Mouse (Mus musculus): ENCODE results near the gene Tpsg1. TPM values are rescaled to one million over a fixed set of nuclear protein-coding genes. Genes with fewer than 3 reads are reported as not detected.

Gene Tpsg1
- polyA plus RNA-seq (2015; fragmentation: Nextera tagmentation; extraction: Ambion mirVana) = 11.0 and 13.3 TPM in 2 replicates

- WGBS = 78% methylated on average over 3 of the region's 3 CpGs
- H3K9me3 ChIP-seq (ENCODE audit: control insufficient read depth) = no peaks in the 10 kb centered on the region
- TF ChIP-seq CTCF (IDR thresholded peaks at IDR 0.05; ENCODE audit: low read depth) = no peak
- no peak within 1 kb of the TSS for H3K9ac ChIP-seq (ENCODE audit: low read depth, low read length)
- no peaks in the 10 kb centered on the region for H3K36me3 ChIP-seq (ENCODE audit: control insufficient read depth, insufficient read depth)
- H3K4me3 ChIP-seq (ENCODE audit: low read depth, low read length) = no peak within 1 kb of the TSS
- no peaks in the 10 kb centered on the region for H3K4me1 ChIP-seq (replicated peaks; ENCODE audit: control insufficient read depth, insufficient read depth, low read length)
- ATAC-seq = no peak
- H3K27ac ChIP-seq (ENCODE audit: low read depth, low read length) = no peak within 1 kb of the TSS; the same call in 1 of the 2 replicates
- no peaks in the 10 kb centered on the region for H3K27me3 ChIP-seq (replicated peaks; ENCODE audit: control insufficient read depth, insufficient read depth, low read length)
- no peak within 1 kb of the TSS for H3K4me2 ChIP-seq (replicated peaks; ENCODE audit: low read depth)
Observed at GRCm38 (mm10) chr17:25368973-25369372, at the start of gene Tpsg1. TSS of gene Tpsg1 (plus strand) at chr17:25369273.

- no peak for TF ChIP-seq CTCF (IDR thresholded peaks at IDR 0.05; ENCODE audit: low read depth)
- no peak overlapping the region for H3K4me3 ChIP-seq (ENCODE audit: low read depth, low read length)
- H3K27me3 ChIP-seq (replicated peaks; ENCODE audit: control insufficient read depth, insufficient read depth, low read length) = no peaks in the 10 kb centered on the region
- no peaks in the 10 kb centered on the region for H3K9me3 ChIP-seq (ENCODE audit: control insufficient read depth)
- no peak overlapping the region for H3K4me2 ChIP-seq (replicated peaks; ENCODE audit: low read depth)
- H3K9ac ChIP-seq (ENCODE audit: low read depth, low read length) = no peak overlapping the region
- no peak for ATAC-seq
- no peak overlapping the region for H3K27ac ChIP-seq (ENCODE audit: low read depth, low read length)
- no peaks in the 10 kb centered on the region for H3K36me3 ChIP-seq (ENCODE audit: control insufficient read depth, insufficient read depth)
- H3K4me1 ChIP-seq (replicated peaks; ENCODE audit: control insufficient read depth, insufficient read depth, low read length) = no peaks in the 10 kb centered on the region
- WGBS = 91% methylated on average over 8 of the region's 8 CpGs
Observed at GRCm38 (mm10) chr17:25320819-25321218, 48.3 kb upstream of the Tpsg1 start.

- Histone ChIP-seq H3K4me2 (replicated peaks; ENCODE audit: low read depth) (no peak overlapping the region), H3K9ac (ENCODE audit: low read depth, low read length) (no peak overlapping the region), H3K27me3 (replicated peaks; ENCODE audit: control insufficient read depth, insufficient read depth, low read length) (no peaks in the 10 kb centered on the region), H3K9me3 (ENCODE audit: control insufficient read depth) (no peaks in the 10 kb centered on the region), H3K36me3 (ENCODE audit: control insufficient read depth, insufficient read depth) (no peaks in the 10 kb centered on the region), H3K4me1 (replicated peaks; ENCODE audit: control insufficient read depth, insufficient read depth, low read length) (no peaks in the 10 kb centered on the region), H3K27ac (ENCODE audit: low read depth, low read length) (no peak overlapping the region), H3K4me3 (ENCODE audit: low read depth, low read length) (no peak overlapping the region)
- 5% methylated on average over 2 of the region's 2 CpGs for WGBS
- no peak for ATAC-seq
- no peak for TF ChIP-seq CTCF (IDR thresholded peaks at IDR 0.05; ENCODE audit: low read depth)
Observed at GRCm38 (mm10) chr17:25322930-25323329, 46.1 kb upstream of the Tpsg1 start.

GRCm38 (mm10) chr17:25332321-25332720 is 36.8 kb upstream of the Tpsg1 start:
- Histone ChIP-seq H3K36me3 (ENCODE audit: control insufficient read depth, insufficient read depth) (no peaks in the 10 kb centered on the region), H3K4me2 (replicated peaks; ENCODE audit: low read depth) (no peak overlapping the region), H3K4me1 (replicated peaks; ENCODE audit: control insufficient read depth, insufficient read depth, low read length) (no peaks in the 10 kb centered on the region), H3K9ac (ENCODE audit: low read depth, low read length) (no peak overlapping the region), H3K27ac (ENCODE audit: low read depth, low read length) (no peak overlapping the region), H3K4me3 (ENCODE audit: low read depth, low read length) (no peak overlapping the region), H3K27me3 (replicated peaks; ENCODE audit: control insufficient read depth, insufficient read depth, low read length) (0 out of 2 replicates have a peak, but pooled peaks cover 4% of the 10 kb centered on the region), H3K9me3 (ENCODE audit: control insufficient read depth) (no peaks in the 10 kb centered on the region)
- no peak for ATAC-seq
- TF ChIP-seq CTCF (IDR thresholded peaks at IDR 0.05; ENCODE audit: low read depth) = no peak
- WGBS = 69% methylated on average over 9 of the region's 9 CpGs

- no peaks in the 10 kb centered on the region for H3K4me1 ChIP-seq (replicated peaks; ENCODE audit: control insufficient read depth, insufficient read depth, low read length)
- no peak overlapping the region for H3K27ac ChIP-seq (ENCODE audit: low read depth, low read length)
- ATAC-seq = no peak
- TF ChIP-seq CTCF (IDR thresholded peaks at IDR 0.05; ENCODE audit: low read depth) = peak; percentile 96
- WGBS = 2% methylated on average over 8 of the region's 8 CpGs
- no peak overlapping the region for H3K4me2 ChIP-seq (replicated peaks; ENCODE audit: low read depth)
- H3K9me3 ChIP-seq (ENCODE audit: control insufficient read depth) = no peaks in the 10 kb centered on the region
- H3K4me3 ChIP-seq (ENCODE audit: low read depth, low read length) = no peak overlapping the region
- 0 out of 2 replicates have a peak, but pooled peaks cover 4% of the 10 kb centered on the region for H3K27me3 ChIP-seq (replicated peaks; ENCODE audit: control insufficient read depth, insufficient read depth, low read length)
- no peak overlapping the region for H3K9ac ChIP-seq (ENCODE audit: low read depth, low read length)
- H3K36me3 ChIP-seq (ENCODE audit: control insufficient read depth, insufficient read depth) = no peaks in the 10 kb centered on the region
Observed at GRCm38 (mm10) chr17:25333943-25334342, 35.1 kb upstream of the Tpsg1 start.

GRCm38 (mm10) chr17:25338218-25338617 is 30.9 kb upstream of the Tpsg1 start:
- no peak for ATAC-seq
- Histone ChIP-seq H3K9me3 (ENCODE audit: control insufficient read depth) (no peaks in the 10 kb centered on the region), H3K4me2 (replicated peaks; ENCODE audit: low read depth) (no peak overlapping the region), H3K27ac (ENCODE audit: low read depth, low read length) (no peak overlapping the region), H3K9ac (ENCODE audit: low read depth, low read length) (no peak overlapping the region), H3K27me3 (replicated peaks; ENCODE audit: control insufficient read depth, insufficient read depth, low read length) (0 out of 2 replicates have a peak, but pooled peaks cover 4% of the 10 kb centered on the region), H3K4me1 (replicated peaks; ENCODE audit: control insufficient read depth, insufficient read depth, low read length) (no peaks in the 10 kb centered on the region), H3K4me3 (ENCODE audit: low read depth, low read length) (no peak overlapping the region), H3K36me3 (ENCODE audit: control insufficient read depth, insufficient read depth) (no peaks in the 10 kb centered on the region)
- TF ChIP-seq CTCF (IDR thresholded peaks at IDR 0.05; ENCODE audit: low read depth) = no peak
- 71% methylated on average over 4 of the region's 4 CpGs for WGBS

- H3K9me3 ChIP-seq (ENCODE audit: control insufficient read depth) = no peaks in the 10 kb centered on the region
- no peak for TF ChIP-seq CTCF (IDR thresholded peaks at IDR 0.05; ENCODE audit: low read depth)
- no peak for ATAC-seq
Observed at GRCm38 (mm10) chr17:25340003-25340402, 29.1 kb upstream of the Tpsg1 start.

More at GRCm38 (mm10) chr17:25340003-25340402, 29.1 kb upstream of the Tpsg1 start:
- H3K27me3 ChIP-seq (replicated peaks; ENCODE audit: control insufficient read depth, insufficient read depth, low read length) = no peaks in the 10 kb centered on the region
- H3K4me3 ChIP-seq (ENCODE audit: low read depth, low read length) = no peak overlapping the region
- WGBS = 83% methylated on average over 6 of the region's 6 CpGs
- no peak overlapping the region for H3K9ac ChIP-seq (ENCODE audit: low read depth, low read length)
- H3K4me2 ChIP-seq (replicated peaks; ENCODE audit: low read depth) = no peak overlapping the region
- no peaks in the 10 kb centered on the region for H3K4me1 ChIP-seq (replicated peaks; ENCODE audit: control insufficient read depth, insufficient read depth, low read length)
- H3K27ac ChIP-seq (ENCODE audit: low read depth, low read length) = no peak overlapping the region
- H3K36me3 ChIP-seq (ENCODE audit: control insufficient read depth, insufficient read depth) = no peaks in the 10 kb centered on the region
